Mouse (Mus musculus): Measurements from ENCODE around the gene Nr2c1. TPM values are rescaled to one million over a fixed set of nuclear protein-coding genes. Genes with fewer than 3 reads are reported as not detected.

The Nr2c1 gene
- polyA plus RNA-seq, 1 experiment from 2014 or later, result 6.4 TPM

DNA sequence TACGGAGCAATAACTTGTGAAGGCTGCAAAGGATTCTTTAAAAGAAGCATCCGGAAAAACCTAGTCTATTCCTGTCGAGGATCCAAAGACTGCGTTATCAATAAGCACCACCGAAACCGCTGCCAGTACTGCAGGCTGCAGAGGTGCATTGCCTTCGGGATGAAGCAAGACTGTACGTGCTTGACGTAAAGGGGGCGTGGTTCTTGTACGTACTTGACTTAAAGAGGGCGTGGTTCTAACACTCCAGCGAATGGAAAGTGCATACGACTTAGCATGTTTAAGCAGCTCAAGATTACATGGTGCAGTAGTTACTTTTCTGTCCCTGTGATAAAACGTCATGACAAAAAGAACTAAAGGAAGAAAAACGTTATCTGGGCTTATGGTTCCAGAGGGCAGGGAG lies 17.6 kb downstream of the Nr2c1 start:
- 84% methylated on average over 16 of the region's 16 CpGs for WGBS
- no peak for DNase-seq (ENCODE audit: low spot score)
- H3K36me3 ChIP-seq (ENCODE audit: control insufficient read depth, insufficient read depth, low read length), result peaks cover 28% of the 10 kb centered on the region
- no peaks in the 10 kb centered on the region for H3K27me3 ChIP-seq (replicated peaks; ENCODE audit: control insufficient read depth, insufficient read depth, low read length)
- no peak; the same call in 1 of the 2 replicates for ATAC-seq (replicated peaks; ENCODE audit: low FRiP score)
- H3K4me2 ChIP-seq, result no peak overlapping the region
- no peak overlapping the region for H3K27ac ChIP-seq (ENCODE audit: low read depth, low read length)
- H3K4me1 ChIP-seq (replicated peaks; ENCODE audit: control insufficient read depth, insufficient read depth, low read length), result no peaks in the 10 kb centered on the region
- no peak overlapping the region for H3K4me3 ChIP-seq (ENCODE audit: low read depth, low read length)
- no peak overlapping the region for H3K9ac ChIP-seq (ENCODE audit: low read depth, low read length)
- H3K9me3 ChIP-seq (ENCODE audit: control insufficient read depth, low read length), result no peaks in the 10 kb centered on the region; the same call in 1 of the 2 replicates

DNA sequence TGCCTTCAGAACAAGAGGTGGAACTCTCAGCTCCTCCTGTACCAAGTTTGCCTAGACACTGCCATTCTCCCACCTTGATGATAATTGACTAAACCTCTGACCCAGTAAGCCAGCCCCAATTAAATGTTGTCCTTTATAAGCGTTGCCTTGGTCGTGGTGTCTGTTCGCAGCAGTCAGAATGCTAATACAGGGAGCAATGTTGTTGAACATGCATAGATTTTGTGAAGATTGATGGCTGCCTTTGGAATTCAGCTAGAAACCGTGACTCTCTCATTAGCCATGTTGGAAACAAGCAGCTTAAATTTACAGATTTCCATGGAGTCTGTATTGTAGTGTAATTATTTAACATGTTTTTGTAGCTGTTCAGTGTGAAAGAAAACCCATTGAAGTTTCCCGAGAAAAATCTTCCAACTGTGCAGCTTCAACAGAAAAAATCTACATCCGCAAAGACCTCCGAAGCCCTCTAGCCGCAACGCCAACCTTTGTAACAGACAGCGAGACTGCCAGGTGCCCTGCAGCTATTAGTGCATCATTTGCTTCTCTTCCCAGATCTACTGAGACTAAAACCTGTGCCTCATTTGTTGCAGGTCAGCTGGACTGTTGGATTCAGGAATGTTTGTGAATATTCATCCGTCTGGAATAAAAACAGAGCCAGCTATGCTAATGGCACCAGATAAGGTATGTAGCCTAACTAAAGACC lies 19.4 kb downstream of the Nr2c1 start:
- Histone ChIP-seq H3K27me3 (replicated peaks; ENCODE audit: control insufficient read depth, insufficient read depth, low read length) (no peaks in the 10 kb centered on the region), H3K36me3 (ENCODE audit: control insufficient read depth, insufficient read depth, low read length) (peaks cover 28% of the 10 kb centered on the region), H3K4me3 (ENCODE audit: low read depth, low read length) (no peak overlapping the region), H3K9me3 (ENCODE audit: control insufficient read depth, low read length) (no peaks in the 10 kb centered on the region; the same call in 1 of the 2 replicates), H3K4me1 (replicated peaks; ENCODE audit: control insufficient read depth, insufficient read depth, low read length) (no peaks in the 10 kb centered on the region), H3K9ac (ENCODE audit: low read depth, low read length) (no peak overlapping the region), H3K27ac (ENCODE audit: low read depth, low read length) (no peak overlapping the region), H3K4me2 (no peak overlapping the region)
- 92% methylated on average over 11 of the region's 11 CpGs for WGBS
- DNase-seq (ENCODE audit: low spot score), result no peak
- ATAC-seq (replicated peaks; ENCODE audit: low FRiP score), result no peak

DNA sequence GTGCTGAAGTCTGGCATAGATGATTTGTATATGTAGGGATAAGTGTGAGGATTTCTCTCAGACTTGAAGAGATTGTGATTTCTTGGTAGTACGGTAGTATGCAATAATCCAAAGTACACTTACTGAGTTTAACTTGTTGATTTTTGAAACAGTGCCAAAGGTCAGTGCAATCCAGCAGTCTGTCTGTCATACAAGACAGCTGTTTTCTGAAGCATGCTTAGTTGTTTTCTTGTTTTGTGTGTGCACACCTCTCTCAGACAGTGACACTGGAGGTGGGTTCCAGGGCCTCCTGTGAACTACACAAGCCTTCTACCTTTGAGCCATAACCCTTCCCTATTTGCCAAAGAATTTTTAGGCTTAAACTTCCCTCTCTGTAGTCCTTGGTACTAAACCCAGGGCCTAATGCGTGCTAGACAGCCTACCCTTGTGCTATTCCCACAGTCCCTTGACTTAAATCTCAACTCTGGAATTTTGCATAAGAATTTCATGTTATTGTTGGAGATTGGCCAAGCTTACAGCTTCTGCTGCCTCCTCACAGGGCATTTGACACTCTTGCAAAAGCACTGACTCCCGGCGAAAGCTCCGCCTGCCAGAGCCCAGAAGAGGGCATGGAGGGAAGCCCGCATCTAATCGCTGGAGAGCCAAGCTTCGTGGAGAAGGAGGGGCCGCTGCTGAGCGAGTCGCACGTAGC lies 23.8 kb downstream of the Nr2c1 start:
- H3K36me3 ChIP-seq (ENCODE audit: control insufficient read depth, insufficient read depth, low read length), result peaks cover 40% of the 10 kb centered on the region
- DNase-seq (ENCODE audit: low spot score) (no peak), ATAC-seq (replicated peaks; ENCODE audit: low FRiP score) (no peak)
- no peaks in the 10 kb centered on the region for H3K27me3 ChIP-seq (replicated peaks; ENCODE audit: control insufficient read depth, insufficient read depth, low read length)
- no peak overlapping the region for H3K27ac ChIP-seq (ENCODE audit: low read depth, low read length)
- no peaks in the 10 kb centered on the region; the same call in 1 of the 2 replicates for H3K9me3 ChIP-seq (ENCODE audit: control insufficient read depth, low read length)
- no peak overlapping the region for H3K9ac ChIP-seq (ENCODE audit: low read depth, low read length)
- no peak overlapping the region for H3K4me2 ChIP-seq
- H3K4me1 ChIP-seq (replicated peaks; ENCODE audit: control insufficient read depth, insufficient read depth, low read length), result no peaks in the 10 kb centered on the region
- WGBS, result 80% methylated on average over 12 of the region's 12 CpGs
- H3K4me3 ChIP-seq (ENCODE audit: low read depth, low read length), result no peak overlapping the region

DNA sequence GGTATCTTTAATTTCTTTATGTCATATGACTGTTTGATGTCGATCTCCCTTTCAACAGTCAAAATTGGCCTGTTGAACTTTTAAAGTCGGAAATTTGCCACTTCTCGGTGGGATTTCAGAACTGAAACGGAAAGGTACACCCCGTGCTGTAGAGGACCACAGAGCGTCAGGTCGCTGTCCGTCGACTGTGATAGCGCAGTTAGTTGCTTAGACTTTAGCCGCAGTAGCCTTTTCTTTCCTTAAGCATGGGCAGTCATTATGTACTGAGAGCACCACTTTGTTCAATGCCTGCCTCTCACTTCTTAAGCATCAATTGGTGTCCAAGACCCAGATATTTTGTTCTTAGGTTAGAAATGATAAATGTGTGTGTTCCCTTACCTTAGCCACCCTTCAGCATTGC lies 24.3 kb downstream of the Nr2c1 start:
- H3K4me2 ChIP-seq, result no peak overlapping the region

DNA sequence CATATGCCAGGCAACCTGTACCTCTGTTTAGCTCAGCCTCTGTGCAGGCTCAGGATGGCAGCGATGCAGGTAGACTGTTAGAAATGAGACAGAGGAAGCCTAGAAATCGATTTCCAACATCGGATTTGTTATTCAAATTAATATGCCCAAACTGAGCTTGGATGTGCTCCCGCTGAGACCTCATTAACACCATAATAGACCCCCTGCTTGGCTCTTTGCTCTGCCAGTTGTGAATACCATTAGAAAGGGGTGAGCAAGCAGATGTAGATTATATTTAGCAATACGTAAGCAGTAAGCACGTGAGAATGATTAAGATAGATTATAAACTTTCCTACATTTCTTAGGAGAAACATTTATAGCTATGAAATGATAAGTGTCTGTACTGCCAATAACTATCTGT lies 24.9 kb downstream of the Nr2c1 start:
- Histone ChIP-seq H3K4me1 (replicated peaks; ENCODE audit: control insufficient read depth, insufficient read depth, low read length) (no peaks in the 10 kb centered on the region), H3K27me3 (replicated peaks; ENCODE audit: control insufficient read depth, insufficient read depth, low read length) (no peaks in the 10 kb centered on the region)
- WGBS, result 86% methylated on average over 6 of the region's 6 CpGs

More for the DNA sequence above, 24.3 kb downstream of the Nr2c1 start:
- no peak for DNase-seq (ENCODE audit: low spot score)
- Histone ChIP-seq H3K27me3 (replicated peaks; ENCODE audit: control insufficient read depth, insufficient read depth, low read length) (no peaks in the 10 kb centered on the region), H3K36me3 (ENCODE audit: control insufficient read depth, insufficient read depth, low read length) (peaks cover 37% of the 10 kb centered on the region), H3K9me3 (ENCODE audit: control insufficient read depth, low read length) (no peaks in the 10 kb centered on the region; the same call in 1 of the 2 replicates), H3K4me1 (replicated peaks; ENCODE audit: control insufficient read depth, insufficient read depth, low read length) (no peaks in the 10 kb centered on the region), H3K9ac (ENCODE audit: low read depth, low read length) (no peak overlapping the region), H3K4me3 (ENCODE audit: low read depth, low read length) (no peak overlapping the region), H3K27ac (ENCODE audit: low read depth, low read length) (no peak overlapping the region)
- ATAC-seq (replicated peaks; ENCODE audit: low FRiP score), result no peak
- 85% methylated on average over 11 of the region's 11 CpGs for WGBS

DNA sequence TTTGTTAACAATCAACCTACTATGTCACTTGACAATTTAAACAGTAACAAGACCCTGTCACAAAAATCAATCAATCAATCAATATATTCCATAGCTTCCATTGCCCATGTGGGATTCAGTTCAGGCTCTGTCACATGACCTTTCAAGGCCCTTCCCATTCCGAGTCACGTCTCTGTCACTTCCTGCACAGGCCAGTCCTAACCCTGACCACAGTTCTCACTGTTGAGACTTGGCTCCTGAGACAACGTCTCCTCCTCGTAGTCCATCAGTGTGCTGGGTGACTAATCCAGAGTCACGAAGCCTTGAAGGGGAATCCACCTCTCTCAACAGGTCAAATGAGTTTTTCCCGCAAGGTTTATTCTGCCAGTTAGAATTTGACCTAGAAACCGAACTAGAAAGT lies 26.8 kb downstream of the Nr2c1 start:
- Histone ChIP-seq H3K27ac (ENCODE audit: low read depth, low read length) (no peak overlapping the region), H3K4me3 (ENCODE audit: low read depth, low read length) (no peak overlapping the region), H3K36me3 (ENCODE audit: control insufficient read depth, insufficient read depth, low read length) (peaks cover 20% of the 10 kb centered on the region), H3K4me1 (replicated peaks; ENCODE audit: control insufficient read depth, insufficient read depth, low read length) (no peaks in the 10 kb centered on the region), H3K4me2 (no peak overlapping the region), H3K9me3 (ENCODE audit: control insufficient read depth, low read length) (no peaks in the 10 kb centered on the region; the same call in 1 of the 2 replicates), H3K27me3 (replicated peaks; ENCODE audit: control insufficient read depth, insufficient read depth, low read length) (no peaks in the 10 kb centered on the region), H3K9ac (ENCODE audit: low read depth, low read length) (no peak overlapping the region)
- DNase-seq (ENCODE audit: low spot score) (no peak), ATAC-seq (replicated peaks; ENCODE audit: low FRiP score) (no peak)
- 81% methylated on average over 7 of the region's 7 CpGs for WGBS

More for the DNA sequence above, 24.9 kb downstream of the Nr2c1 start:
- Histone ChIP-seq H3K9ac (ENCODE audit: low read depth, low read length) (no peak overlapping the region), H3K4me2 (no peak overlapping the region), H3K4me3 (ENCODE audit: low read depth, low read length) (no peak overlapping the region), H3K27ac (ENCODE audit: low read depth, low read length) (no peak overlapping the region), H3K36me3 (ENCODE audit: control insufficient read depth, insufficient read depth, low read length) (peaks cover 35% of the 10 kb centered on the region), H3K9me3 (ENCODE audit: control insufficient read depth, low read length) (no peaks in the 10 kb centered on the region; the same call in 1 of the 2 replicates)
- DNase-seq (ENCODE audit: low spot score) (no peak), ATAC-seq (replicated peaks; ENCODE audit: low FRiP score) (no peak)

DNA sequence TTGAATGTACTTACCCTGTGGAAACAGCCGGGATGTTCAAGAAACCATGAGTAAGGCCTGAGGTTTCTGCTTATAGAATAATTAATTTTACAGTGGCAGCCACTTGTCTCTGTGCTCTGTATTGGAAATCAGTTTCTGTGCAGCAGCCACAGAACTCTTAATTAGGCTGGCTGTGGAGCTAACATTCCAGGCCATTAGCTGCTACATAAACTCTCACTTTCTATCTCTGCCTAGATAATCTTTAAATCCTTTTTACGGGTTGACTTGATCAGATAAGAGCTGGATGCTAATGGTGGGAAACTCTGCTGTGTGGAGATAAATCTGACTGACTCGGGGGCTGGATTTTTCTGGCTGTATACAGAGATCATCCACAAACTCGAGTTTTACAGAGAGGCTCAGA lies 35.4 kb downstream of the Nr2c1 start:
- 46% methylated on average over 4 of the region's 4 CpGs for WGBS
- Histone ChIP-seq H3K4me3 (ENCODE audit: low read depth, low read length) (no peak overlapping the region), H3K36me3 (ENCODE audit: control insufficient read depth, insufficient read depth, low read length) (peaks cover 4% of the 10 kb centered on the region; the same call in 1 of the 2 replicates)

DNA sequence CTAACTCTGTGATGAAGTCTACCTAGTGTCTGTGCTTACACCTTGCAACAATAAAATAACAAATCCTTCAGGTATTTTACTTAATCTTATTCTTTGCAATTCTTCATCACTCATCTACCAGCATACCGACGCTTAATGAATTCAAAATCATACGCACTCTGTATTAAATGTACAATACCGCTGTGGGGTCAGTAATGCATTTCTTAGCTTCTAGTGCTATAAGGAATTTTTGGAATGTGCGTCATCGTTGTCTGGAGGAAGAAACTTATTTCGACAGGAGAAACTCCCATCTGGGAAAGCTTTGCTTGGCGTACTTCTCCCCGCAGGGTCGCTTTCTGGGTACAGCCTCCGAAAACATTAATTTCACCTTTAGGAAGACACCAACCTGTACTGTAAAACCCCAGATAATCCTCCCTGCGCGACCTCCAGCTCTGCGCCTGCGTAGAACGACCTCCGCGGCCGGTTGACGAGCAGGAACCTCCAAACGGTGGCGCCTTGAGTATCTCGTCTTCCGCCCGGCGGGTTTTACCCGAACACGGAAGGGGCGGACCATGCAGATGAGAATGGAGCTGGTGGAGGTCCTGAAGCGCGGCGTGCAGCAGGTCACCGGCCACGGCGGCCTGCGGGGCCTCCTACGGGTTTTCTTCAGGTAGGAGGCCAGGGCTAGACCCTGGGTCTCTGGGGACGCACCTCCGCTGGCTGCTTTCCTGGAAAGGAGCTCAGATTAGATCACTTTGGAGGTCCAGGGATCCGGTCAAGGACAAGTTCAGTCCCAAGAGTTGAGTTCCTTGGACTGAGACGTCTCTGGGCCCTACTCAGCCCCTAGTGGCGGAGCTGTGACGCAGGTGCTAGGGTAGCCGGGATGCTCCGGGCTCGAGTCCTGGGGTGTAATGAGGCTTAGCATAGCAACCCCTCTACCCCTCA lies 50.9 kb downstream of the Nr2c1 start, which contains the start of gene Ndufa12:
Gene Ndufa12 (plus strand): TSS at position 239 of the 924 bp plus-strand sequence.
- under 1% methylated on average over 46 of the region's 46 CpGs for WGBS
- peak; percentile 98 for ATAC-seq (replicated peaks; ENCODE audit: low FRiP score)
- peaks cover 6% of the 10 kb centered on the region; the same call in 1 of the 2 replicates for H3K36me3 ChIP-seq (ENCODE audit: control insufficient read depth, insufficient read depth, low read length)

More for the DNA sequence above, 35.4 kb downstream of the Nr2c1 start:
- Histone ChIP-seq H3K9me3 (ENCODE audit: control insufficient read depth, low read length) (no peaks in the 10 kb centered on the region), H3K27me3 (replicated peaks; ENCODE audit: control insufficient read depth, insufficient read depth, low read length) (no peaks in the 10 kb centered on the region), H3K4me1 (replicated peaks; ENCODE audit: control insufficient read depth, insufficient read depth, low read length) (no peaks in the 10 kb centered on the region), H3K4me2 (no peak overlapping the region), H3K27ac (ENCODE audit: low read depth, low read length) (no peak overlapping the region), H3K9ac (ENCODE audit: low read depth, low read length) (no peak overlapping the region)
- ATAC-seq (replicated peaks; ENCODE audit: low FRiP score) (no peak), DNase-seq (ENCODE audit: low spot score) (no peak)

More for the DNA sequence above, 50.9 kb downstream of the Nr2c1 start, which contains the start of gene Ndufa12:
- Histone ChIP-seq H3K4me3 (ENCODE audit: low read depth, low read length) (peak within 1 kb of the TSS; percentile 87), H3K4me2 (peak within 1 kb of the TSS; percentile 95), H3K27me3 (replicated peaks; ENCODE audit: control insufficient read depth, insufficient read depth, low read length) (no peaks in the 10 kb centered on the region), H3K4me1 (replicated peaks; ENCODE audit: control insufficient read depth, insufficient read depth, low read length) (peaks cover 4% of the 10 kb centered on the region), H3K9ac (ENCODE audit: low read depth, low read length) (peak within 1 kb of the TSS; percentile 86), H3K27ac (ENCODE audit: low read depth, low read length) (peak within 1 kb of the TSS; percentile 68), H3K9me3 (ENCODE audit: control insufficient read depth, low read length) (no peaks in the 10 kb centered on the region)
- peak; percentile 95 for DNase-seq (ENCODE audit: low spot score)

Data from liver, embryonic 11.5 days (tissue).